Mouse (Mus musculus) intestine, postnatal 0 days (tissue): ENCODE data around the gene Fignl2. TPM values are rescaled to one million over a fixed set of nuclear protein-coding genes. Genes with fewer than 3 reads are reported as not detected.

Experiments
- ATAC-seq: fragments of 200-750 bp; cut with Nextera tagmentation; 2 replicates; pipeline ENCODE4 v1.8.0; 2017; ENCODE audit warnings: mild to moderate bottlenecking, moderate TSS enrichment, moderate library complexity
- H3K27ac ChIP-seq: fragments of 300-500 bp; sonication (generic); 2 replicates; pipeline ENCODE4 v1.5.1; 2014; ENCODE audit warnings: mild to moderate bottlenecking, low read depth, low read length, moderate library complexity
- H3K27me3 ChIP-seq: fragments of 300-500 bp; sonication (generic); replicated peaks from 2 replicates; pipeline ENCODE4 v1.6.1; 2014; ENCODE audit warnings: low read length, mixed read lengths; ENCODE audit not compliant: control insufficient read depth, insufficient read depth
- H3K36me3 ChIP-seq: fragments of 300-500 bp; sonication (generic); 2 replicates; pipeline ENCODE4 v1.6.1; 2014; ENCODE audit warnings: mild to moderate bottlenecking, moderate library complexity; ENCODE audit not compliant: control insufficient read depth, insufficient read depth
- H3K4me1 ChIP-seq: fragments of 300-500 bp; sonication (generic); replicated peaks from 2 replicates; pipeline ENCODE4 v1.6.1; 2014; ENCODE audit warnings: antibody characterized with exemption, low read length, mixed read lengths; ENCODE audit not compliant: control insufficient read depth, insufficient read depth
- H3K4me2 ChIP-seq: fragments of 300-500 bp; sonication (generic); replicated peaks from 2 replicates; pipeline ENCODE4 v1.6.1; 2014; ENCODE audit warnings: low read depth, mild to moderate bottlenecking, moderate library complexity
- H3K4me3 ChIP-seq: fragments of 300-500 bp; sonication (generic); 2 replicates; pipeline ENCODE4 v1.5.1; 2014; ENCODE audit warnings: low read depth, low read length
- H3K9ac ChIP-seq: fragments of 300-500 bp; sonication (generic); 2 replicates; pipeline ENCODE4 v1.6.1; 2014; ENCODE audit warnings: mild to moderate bottlenecking, low read depth, low read length
- H3K9me3 ChIP-seq: fragments of 300-500 bp; sonication (generic); 2 replicates; pipeline ENCODE4 v1.6.1; 2016; ENCODE audit warnings: mixed run types; ENCODE audit not compliant: control insufficient read depth
- CTCF ChIP-seq: sonication (generic); IDR thresholded peaks from 2 replicates; pipeline ENCODE4 v1.5.1; 2016; ENCODE audit warnings: low read depth, mild to moderate bottlenecking, control low read depth, antibody characterized with exemption, moderate library complexity
- WGBS: fragments of 180-500 bp; shearing (Covaris S2); extraction: QIAGEN DNeasy Blood & Tissue Kit; methylation state at CpG from one replicate; pipeline ENCODE4 v1.1.7; 2014; 5-methylcytosine and 5-hydroxymethylcytosine counted together
- polyA plus RNA-seq: library from polyadenylated mRNA; unstranded; fragments of >200 nt; fragmentation: Nextera tagmentation; extraction: Ambion mirVana; gene quantifications from 2 replicates; pipeline ENCODE4 v1.2.1, GENCODE M21; 2015

Fignl2 gene
- polyA plus RNA-seq, 1 experiment from 2014 or later, result 0.16 TPM

GRCm38 (mm10) chr15:101068029-101068428 is 10.3 kb downstream of the Fignl2 start:
- WGBS, result 62% methylated on average over 3 of the region's 3 CpGs
- no peak for ATAC-seq
- H3K9ac ChIP-seq, result no peak overlapping the region
- no peak for TF ChIP-seq CTCF
- H3K27me3 ChIP-seq, result no peaks in the 10 kb centered on the region
- H3K27ac ChIP-seq, result no peak overlapping the region
- 0 out of 2 replicates have a peak, but pooled peaks cover 10% of the 10 kb centered on the region for H3K4me1 ChIP-seq
- H3K4me2 ChIP-seq, result no peak overlapping the region
- H3K36me3 ChIP-seq, result no peaks in the 10 kb centered on the region
- H3K4me3 ChIP-seq, result no peak overlapping the region
- no peaks in the 10 kb centered on the region for H3K9me3 ChIP-seq

GRCm38 (mm10) chr15:101066920-101067696 is 11.3 kb downstream of the Fignl2 start:
- no peak overlapping the region for H3K4me2 ChIP-seq
- no peaks in the 10 kb centered on the region for H3K36me3 ChIP-seq
- no peaks in the 10 kb centered on the region for H3K27me3 ChIP-seq
- H3K9me3 ChIP-seq, result no peaks in the 10 kb centered on the region
- H3K9ac ChIP-seq, result no peak overlapping the region
- 0 out of 2 replicates have a peak, but pooled peaks cover 10% of the 10 kb centered on the region for H3K4me1 ChIP-seq
- H3K4me3 ChIP-seq, result no peak overlapping the region
- no peak overlapping the region for H3K27ac ChIP-seq
- TF ChIP-seq CTCF, result no peak
- 38% methylated on average over 7 of the region's 9 CpGs for WGBS
- no peak for ATAC-seq

- WGBS, result 47% methylated on average over 6 of the region's 6 CpGs
- TF ChIP-seq CTCF, result no peak
- Histone ChIP-seq H3K9ac (no peak overlapping the region), H3K27ac (no peak overlapping the region), H3K27me3 (no peaks in the 10 kb centered on the region), H3K9me3 (no peaks in the 10 kb centered on the region), H3K4me2 (no peak overlapping the region), H3K36me3 (no peaks in the 10 kb centered on the region), H3K4me1 (0 out of 2 replicates have a peak, but pooled peaks cover 10% of the 10 kb centered on the region), H3K4me3 (no peak overlapping the region)
- no peak for ATAC-seq
Observed at GRCm38 (mm10) chr15:101066364-101066847, 12.0 kb downstream of the Fignl2 start.

GRCm38 (mm10) chr15:101065069-101065468 is 13.3 kb downstream of the Fignl2 start:
- ATAC-seq, result no peak

GRCm38 (mm10) chr15:101060280-101060852 is 18.0 kb downstream of the Fignl2 start:
- no peak overlapping the region for H3K9ac ChIP-seq
- peaks cover 10% of the 10 kb centered on the region; the same call in 1 of the 2 replicates for H3K27me3 ChIP-seq
- H3K4me1 ChIP-seq, result no peaks in the 10 kb centered on the region
- no peak for ATAC-seq
- no peak overlapping the region for H3K27ac ChIP-seq
- no peaks in the 10 kb centered on the region for H3K9me3 ChIP-seq
- TF ChIP-seq CTCF, result no peak
- H3K4me2 ChIP-seq, result no peak overlapping the region
- no peaks in the 10 kb centered on the region for H3K36me3 ChIP-seq
- 76% methylated on average over 11 of the region's 11 CpGs for WGBS
- H3K4me3 ChIP-seq, result no peak overlapping the region

More at GRCm38 (mm10) chr15:101065069-101065468, 13.3 kb downstream of the Fignl2 start:
- H3K9me3 ChIP-seq, result no peaks in the 10 kb centered on the region
- no peaks in the 10 kb centered on the region for H3K27me3 ChIP-seq
- no peak for TF ChIP-seq CTCF
- H3K27ac ChIP-seq, result no peak overlapping the region
- H3K36me3 ChIP-seq, result no peaks in the 10 kb centered on the region
- no peak overlapping the region for H3K4me2 ChIP-seq
- no peak overlapping the region for H3K9ac ChIP-seq
- H3K4me1 ChIP-seq, result 0 out of 2 replicates have a peak, but pooled peaks cover 5% of the 10 kb centered on the region
- 57% methylated on average over 6 of the region's 6 CpGs for WGBS
- H3K4me3 ChIP-seq, result no peak overlapping the region

- TF ChIP-seq CTCF, result no peak
- WGBS, result 59% methylated on average over 9 of the region's 9 CpGs
- Histone ChIP-seq H3K4me1 (no peaks in the 10 kb centered on the region), H3K4me2 (no peak overlapping the region), H3K9me3 (no peaks in the 10 kb centered on the region), H3K9ac (no peak overlapping the region), H3K36me3 (no peaks in the 10 kb centered on the region), H3K27ac (no peak overlapping the region), H3K4me3 (no peak overlapping the region), H3K27me3 (peaks cover 15% of the 10 kb centered on the region)
- no peak for ATAC-seq
Observed at GRCm38 (mm10) chr15:101059570-101060279, 18.6 kb downstream of the Fignl2 start.
